Mouse (Mus musculus): ENCODE results near the gene Mybpc3.

Mybpc3 gene

GRCm38 (mm10) chr2:91117585-91118275, at the start of gene Mybpc3:
Gene Mybpc3, plus strand, starts transcription at chr2:91118144.
- DNase-seq = no peak

- DNase-seq = no peak
These were observed 49.6 kb upstream of the Mybpc3 start for GRCm38 (mm10) chr2:91068162-91068871.

DNA sequence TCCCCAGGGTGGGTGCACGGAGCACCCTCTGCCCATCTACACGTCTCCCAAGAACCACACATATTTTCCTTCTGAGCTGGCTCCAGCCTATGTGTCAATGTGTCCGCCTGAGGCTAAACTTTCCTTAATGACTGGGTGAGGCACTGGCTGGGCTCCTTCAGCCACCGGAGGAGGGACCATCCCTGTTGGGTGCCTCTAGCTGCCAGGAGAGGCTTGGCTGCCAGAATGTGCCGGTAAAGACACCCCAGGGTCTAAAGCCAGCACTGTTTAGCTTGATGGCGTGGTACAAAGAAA, 49.1 kb upstream of the Mybpc3 start:
- no peak for DNase-seq

DNA sequence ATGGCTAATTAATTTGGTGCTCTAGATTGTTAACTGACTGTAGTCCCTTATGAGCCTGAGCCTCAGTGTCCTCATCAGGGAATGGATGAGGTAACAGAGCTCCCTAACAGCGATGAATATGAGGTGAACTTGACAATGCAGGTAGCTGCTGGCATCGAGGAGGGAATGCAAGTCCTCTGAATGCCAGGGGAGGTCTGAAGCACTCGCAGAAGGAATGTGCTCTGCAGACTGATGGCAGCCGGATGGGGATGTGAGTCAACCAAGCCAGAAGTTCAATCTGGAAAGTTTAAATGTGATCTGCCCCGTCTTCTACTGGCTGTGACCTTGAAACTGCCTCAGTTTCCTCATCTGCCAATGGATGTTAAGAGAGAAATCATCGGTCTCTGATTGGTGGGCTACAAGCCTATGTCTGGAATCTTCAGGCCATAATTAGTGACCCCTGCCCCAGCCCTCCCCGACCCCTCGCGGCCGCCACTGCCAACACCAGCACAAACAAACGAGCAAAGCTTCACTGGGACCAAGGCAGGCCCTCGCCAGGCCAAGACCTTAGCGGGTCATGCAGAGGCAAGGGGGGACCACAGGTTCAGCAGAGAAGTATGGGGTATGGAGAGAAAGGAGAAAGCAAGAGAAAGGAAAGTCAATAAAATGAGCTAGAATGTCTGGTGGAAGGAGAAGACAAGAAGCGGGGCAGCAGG, 48.5 kb upstream of the Mybpc3 start:
- DNase-seq = no peak

- DNase-seq = peak; percentile 96 to 97
These were observed 47.7 kb upstream of the Mybpc3 start, which contains the start of gene Slc39a13 for GRCm38 (mm10) chr2:91070076-91070800. Gene Slc39a13, minus strand, starts transcription at chr2:91070417.

DNA sequence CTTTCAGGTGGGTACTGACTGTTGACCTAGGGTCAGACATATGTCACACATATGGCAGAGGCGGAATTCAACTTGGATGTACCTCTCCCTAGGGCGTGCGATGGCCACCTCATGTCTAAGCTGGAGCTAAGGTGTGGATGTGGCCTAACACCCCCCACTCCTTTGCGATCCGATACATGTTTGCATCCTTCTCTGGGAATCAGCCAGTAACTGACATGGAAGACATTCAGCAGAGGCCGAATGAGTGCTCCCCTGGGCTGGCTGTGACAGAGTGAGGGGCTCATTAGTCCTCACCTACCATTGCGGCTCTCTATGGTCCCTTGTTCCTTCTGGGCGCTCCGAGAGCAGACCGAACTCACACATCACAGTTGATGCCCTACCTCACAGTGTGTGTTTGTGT, 46.9 kb upstream of the Mybpc3 start:
- no peak for DNase-seq

DNA sequence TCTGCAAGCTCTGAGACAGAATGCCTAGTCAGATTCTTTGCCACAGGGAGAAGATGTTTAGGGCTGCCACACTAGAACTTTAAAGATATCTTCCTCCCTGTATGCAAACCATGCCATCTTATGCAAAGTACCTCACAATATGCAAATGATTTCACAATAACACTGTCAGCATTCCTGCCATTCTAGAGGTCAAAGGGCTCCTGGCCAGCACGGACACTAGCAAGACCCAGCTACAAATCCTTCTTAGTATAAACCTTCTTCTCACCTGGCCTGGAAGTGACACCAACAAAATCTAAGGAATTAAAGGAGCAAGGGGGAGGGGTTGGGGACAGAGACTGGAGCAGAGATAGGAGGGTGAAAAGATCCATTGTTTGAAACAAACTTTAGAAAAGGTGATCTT, 45.9 kb upstream of the Mybpc3 start:
- DNase-seq = peak; percentile 50 to 63

DNA sequence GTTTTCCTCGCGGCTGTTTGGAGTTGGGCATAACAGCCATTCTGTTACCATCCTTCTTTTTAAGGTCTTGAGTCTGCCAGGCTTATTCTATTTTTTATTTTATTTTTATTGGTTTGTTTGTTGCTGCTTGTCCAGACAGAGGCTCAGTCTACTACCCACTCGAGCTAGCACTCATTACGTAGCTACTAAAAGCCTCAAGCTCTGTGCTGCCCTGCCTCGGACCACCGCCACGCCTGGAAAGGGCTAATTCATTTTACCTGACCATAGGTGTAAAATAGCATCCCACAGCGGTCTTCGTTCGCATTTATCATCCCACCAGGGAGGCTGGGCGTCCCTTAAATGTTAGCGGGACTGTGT, 40.0 kb upstream of the Mybpc3 start:
- DNase-seq = no peak

DNA sequence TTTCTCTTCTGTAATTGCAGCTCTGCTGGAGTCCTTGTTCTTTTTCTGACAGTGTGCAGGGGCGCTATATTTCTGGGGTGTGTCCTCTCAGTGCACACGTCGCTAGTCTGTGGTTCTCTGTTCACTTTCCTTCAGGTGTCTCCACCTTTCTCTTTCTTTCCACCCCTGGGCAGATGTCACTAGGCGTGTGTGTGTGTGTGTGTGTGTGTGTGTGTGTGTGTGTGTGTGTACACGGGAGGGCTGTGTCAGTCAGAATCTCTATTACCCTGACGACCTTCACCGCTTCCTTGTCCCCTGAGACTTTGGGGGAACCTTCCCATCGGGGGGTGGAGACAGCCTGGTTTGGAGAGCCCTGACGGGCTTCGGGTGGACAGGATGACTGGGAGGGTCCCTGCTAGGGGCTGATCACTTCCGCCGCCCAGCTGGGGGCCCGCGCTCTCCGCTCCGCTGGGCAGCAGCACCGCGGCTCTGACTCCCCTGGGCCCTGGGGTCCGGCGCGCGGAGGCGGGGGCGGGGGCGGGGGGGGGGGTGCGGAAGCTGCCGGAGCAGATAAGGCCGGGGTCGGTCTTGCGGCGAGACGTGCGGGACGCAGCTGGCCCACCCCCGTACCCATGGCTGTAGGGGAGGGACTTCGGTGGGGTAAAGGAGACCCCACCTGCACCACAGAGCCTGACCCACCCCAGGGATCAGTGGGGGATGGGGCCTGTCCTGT, 39.5 kb upstream of the Mybpc3 start:
- DNase-seq = no peak

- no peak for DNase-seq
These were observed 38.9 kb upstream of the Mybpc3 start for GRCm38 (mm10) chr2:91079026-91079384.

- no peak for DNase-seq
These were observed 37.0 kb upstream of the Mybpc3 start for GRCm38 (mm10) chr2:91080784-91081513.

DNA sequence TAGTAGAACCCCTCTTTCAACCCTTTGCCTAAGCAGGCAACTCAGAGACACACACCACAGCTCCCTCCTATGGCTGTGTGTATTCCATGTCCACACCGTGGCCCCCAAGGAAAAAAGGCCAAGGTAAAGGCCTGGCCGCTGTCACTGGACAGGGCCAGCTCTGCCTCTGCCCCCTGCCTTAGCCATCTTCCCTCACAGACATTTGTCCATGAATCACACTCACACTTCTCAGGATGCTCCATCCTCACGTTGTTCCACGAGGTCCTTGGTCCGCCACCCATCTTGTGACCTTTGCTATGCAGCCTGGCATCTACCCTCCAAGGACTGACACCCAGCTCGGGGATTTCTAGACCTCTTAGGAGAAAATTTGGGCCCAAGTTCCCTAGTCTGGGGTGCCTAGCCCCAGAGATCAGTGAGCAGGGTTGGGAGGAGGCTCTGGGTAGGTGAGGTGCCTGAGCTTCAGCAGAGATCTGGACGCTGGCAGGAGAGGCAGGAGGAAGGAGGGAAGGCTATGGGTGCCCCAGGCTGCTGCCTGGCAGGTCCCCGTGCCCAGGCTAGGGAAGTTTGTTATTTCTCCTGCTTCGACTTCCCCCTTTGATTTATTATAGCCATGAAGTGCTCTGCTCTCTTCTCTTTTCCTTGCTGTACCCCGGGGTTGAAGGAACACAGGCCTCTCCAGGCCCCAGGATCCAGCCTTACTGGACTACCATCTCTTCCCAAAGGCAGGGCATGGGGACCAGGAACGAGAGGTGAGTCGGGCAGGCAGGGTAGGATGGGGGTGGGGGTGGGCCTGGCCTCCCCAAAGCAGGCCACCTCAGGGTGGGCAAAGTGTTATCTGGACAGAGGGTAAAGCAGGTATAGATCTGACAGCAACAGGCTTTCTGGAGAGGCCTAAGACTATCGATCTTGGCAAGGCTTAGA, 35.9 kb upstream of the Mybpc3 start, which contains the start of gene Spi1:
Gene Spi1 (plus strand): TSS at position 616 of the 921 bp plus-strand sequence.
- no peak for DNase-seq

DNA sequence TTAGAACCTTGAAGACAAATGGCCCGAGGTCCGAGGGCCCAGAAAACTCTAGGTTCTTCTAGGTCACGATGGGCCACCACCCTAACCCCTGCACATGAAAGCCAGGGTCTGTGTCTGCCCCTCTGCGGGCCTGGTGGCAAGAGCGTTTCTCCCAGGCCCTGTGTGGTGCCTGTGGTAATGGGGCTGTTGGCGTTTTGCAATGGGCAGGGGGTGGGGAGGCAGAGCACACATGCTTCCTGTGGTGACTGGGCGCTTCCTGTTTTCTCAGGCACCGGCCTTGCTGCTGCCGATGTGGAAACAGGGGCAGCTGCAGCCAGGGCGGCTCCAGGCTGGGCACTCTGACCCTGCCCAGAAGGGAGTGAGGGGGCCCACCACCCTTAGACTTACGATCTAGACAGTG, 35.1 kb upstream of the Mybpc3 start:
- no peak for DNase-seq

- DNase-seq = no peak
These were observed 34.5 kb upstream of the Mybpc3 start for GRCm38 (mm10) chr2:91083366-91083940.

DNA sequence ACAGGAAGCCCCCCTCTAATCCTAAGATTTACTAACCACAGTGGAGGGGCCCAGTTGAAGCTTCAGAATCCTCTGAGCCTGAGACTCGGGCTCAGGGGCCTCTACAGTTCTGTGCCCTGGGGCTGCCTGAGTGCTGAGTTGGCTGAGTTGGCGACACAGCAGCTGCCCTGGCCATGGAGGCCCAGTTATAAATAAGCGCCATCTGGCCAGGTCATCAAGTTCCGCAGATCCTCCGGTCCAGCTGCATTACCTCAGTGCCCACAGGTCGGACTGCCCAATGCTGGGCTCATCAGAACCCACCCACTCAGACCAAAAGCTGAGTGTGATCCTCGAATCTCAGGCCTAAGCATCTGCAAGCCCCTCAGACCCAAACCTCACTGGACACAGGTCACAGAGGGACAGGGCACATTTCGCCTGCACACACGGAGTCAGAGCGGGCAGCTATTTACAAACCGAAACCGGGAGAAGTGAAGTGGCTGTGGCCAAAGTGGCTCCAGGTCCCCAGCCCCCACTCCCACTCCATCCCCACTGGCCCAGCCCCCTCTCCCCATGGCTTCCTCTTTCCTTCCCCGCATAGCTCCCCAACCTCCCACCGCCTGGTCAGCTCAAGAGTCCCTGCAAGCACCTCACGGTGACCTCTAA, 33.6 kb upstream of the Mybpc3 start:
- no peak for DNase-seq

DNA sequence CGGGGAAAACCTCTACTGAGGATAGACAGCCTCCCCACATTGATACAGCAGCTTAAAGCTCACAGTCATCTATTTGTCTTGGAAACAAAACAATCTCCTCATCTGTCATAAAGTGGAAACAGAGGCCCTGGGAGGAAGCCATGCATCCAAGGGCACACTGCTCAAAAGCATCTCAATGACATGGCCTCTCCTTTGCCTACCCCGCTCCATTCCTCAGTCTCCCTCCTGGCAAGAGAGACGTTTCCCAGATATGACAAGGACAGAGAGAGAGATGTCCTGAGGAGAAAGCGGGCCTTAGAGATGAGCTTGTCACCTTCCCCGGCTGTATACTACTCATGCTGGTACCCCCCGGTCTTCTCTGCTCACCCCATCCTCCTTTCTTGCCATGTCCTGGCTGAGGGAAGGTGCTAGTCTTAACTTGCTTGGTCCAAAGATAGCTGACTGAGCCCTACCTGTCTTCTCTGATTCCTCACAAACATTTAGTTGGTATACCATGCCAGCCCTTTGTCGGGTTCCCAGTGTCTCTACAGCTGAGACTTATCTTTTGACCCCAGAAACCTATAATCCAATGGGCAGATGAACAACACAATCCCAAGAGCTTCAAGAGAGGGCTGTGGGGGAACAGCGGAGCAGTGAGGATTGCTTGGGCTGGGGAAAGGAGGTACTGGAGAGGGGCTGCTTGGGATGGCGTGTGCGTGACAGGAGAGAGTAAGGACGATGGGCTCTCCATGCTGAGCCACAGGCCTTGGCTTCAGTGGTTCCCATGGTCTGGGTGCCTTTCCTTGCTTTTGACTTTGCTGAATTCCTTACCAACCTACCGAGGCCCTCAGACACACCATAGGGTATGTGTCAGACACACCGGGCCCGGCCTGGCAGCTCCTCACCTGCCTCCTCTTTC, 32.2 kb upstream of the Mybpc3 start:
- no peak for DNase-seq

- DNase-seq = no peak
These were observed 31.3 kb upstream of the Mybpc3 start for GRCm38 (mm10) chr2:91086392-91087237.

- no peak for DNase-seq
These were observed 30.5 kb upstream of the Mybpc3 start for GRCm38 (mm10) chr2:91087453-91087852.

Measured in kidney, adult 8-10 months (tissue).